Mouse (Mus musculus) gastrocnemius, postnatal 25 days (tissue): ENCODE results near the gene Dst. TPM values are rescaled to one million over a fixed set of nuclear protein-coding genes. Genes with fewer than 3 reads are reported as not detected.
A peak's percentile ranks its signal among the peaks of the same experiment; 100 is the strongest.

Source experiments
- DNase-seq: peaks from one replicate; pipeline ENCODE4 v3.0.0; 2022
- total RNA-seq, 2 experiments: library from RNA; stranded (reverse); gene quantifications; 1 replicate in 1 of 2; 2 replicates in 1 of 2; pipeline ENCODE4 v1.2.3; 2021

Dst gene
- total RNA-seq, 2 experiments from 2014 or later, result 184 to 215 TPM

- DNase-seq, result no peak
Measured at GRCm38 (mm10) chr1:33931791-33932190, 23.8 kb downstream of the Dst start.

- no peak for DNase-seq
Measured at GRCm38 (mm10) chr1:33932196-33932595, 24.2 kb downstream of the Dst start.

GRCm38 (mm10) chr1:33932845-33933499 is 24.9 kb downstream of the Dst start:
- DNase-seq, result no peak

GRCm38 (mm10) chr1:33935946-33936345 is 27.9 kb downstream of the Dst start:
- no peak for DNase-seq

GRCm38 (mm10) chr1:33939828-33940227 is 31.8 kb downstream of the Dst start:
- DNase-seq, result no peak

GRCm38 (mm10) chr1:33940364-33940928 is 32.4 kb downstream of the Dst start:
- no peak for DNase-seq

GRCm38 (mm10) chr1:33942638-33943037 is 34.6 kb downstream of the Dst start:
- no peak for DNase-seq

GRCm38 (mm10) chr1:33943943-33944342 is 35.9 kb downstream of the Dst start:
- DNase-seq, result no peak

- DNase-seq, result peak; percentile 29
Measured at GRCm38 (mm10) chr1:33944977-33945750, 37.1 kb downstream of the Dst start.

- no peak for DNase-seq
Measured at GRCm38 (mm10) chr1:33945756-33946155, 37.7 kb downstream of the Dst start.

- DNase-seq, result no peak
Measured at GRCm38 (mm10) chr1:33946601-33947395, 38.8 kb downstream of the Dst start.

GRCm38 (mm10) chr1:33947838-33948237 is 39.8 kb downstream of the Dst start:
- no peak for DNase-seq

- DNase-seq, result no peak
Measured at GRCm38 (mm10) chr1:33948511-33948910, 40.5 kb downstream of the Dst start.

GRCm38 (mm10) chr1:33955626-33956025 is 47.6 kb downstream of the Dst start:
- DNase-seq, result no peak

- no peak for DNase-seq
Measured at GRCm38 (mm10) chr1:33960439-33960838, 52.4 kb downstream of the Dst start.

- DNase-seq, result no peak
Measured at GRCm38 (mm10) chr1:33964643-33965042, 56.6 kb downstream of the Dst start.

GRCm38 (mm10) chr1:33965824-33966223 is 57.8 kb downstream of the Dst start:
- DNase-seq, result no peak

GRCm38 (mm10) chr1:33966328-33966727 is 58.3 kb downstream of the Dst start:
- DNase-seq, result no peak

- no peak for DNase-seq
Measured at GRCm38 (mm10) chr1:33967206-33967605, 59.2 kb downstream of the Dst start.

GRCm38 (mm10) chr1:33969910-33970309 is 61.9 kb downstream of the Dst start:
- DNase-seq, result no peak

GRCm38 (mm10) chr1:33974401-33974800 is 66.4 kb downstream of the Dst start:
- DNase-seq, result no peak

GRCm38 (mm10) chr1:33975333-33975732 is 67.3 kb downstream of the Dst start:
- no peak for DNase-seq

GRCm38 (mm10) chr1:33977832-33978231 is 69.8 kb downstream of the Dst start:
- no peak for DNase-seq
